Mouse (Mus musculus): ENCODE results near the gene Tcp1.

GRCm38 (mm10) chr17:12866853-12867252, 48.6 kb upstream of the Tcp1 start:
- TF ChIP-seq MAFK (IDR thresholded peaks at IDR 0.05; ENCODE audit: insufficient read depth, low read depth, low read length) (no peak), HCFC1 (IDR thresholded peaks at IDR 0.05; ENCODE audit: borderline replicate concordance, insufficient read depth, low read length) (no peak)
